Mouse (Mus musculus): ENCODE measurements around the gene Slc25a35. TPM values are rescaled to one million over a fixed set of nuclear protein-coding genes. Genes with fewer than 3 reads are reported as not detected.

Slc25a35 gene
- polyA plus RNA-seq, 1 experiment: 12.1 TPM

- Histone ChIP-seq H3K27ac (ENCODE audit: insufficient read depth, low read length) (peak overlapping the region; percentile 83), H3K4me1 (ENCODE audit: control insufficient read depth, insufficient read depth, low read length) (no peaks in the 10 kb centered on the region), H3K27me3 (ENCODE audit: control insufficient read depth, insufficient read depth, low read length) (no peaks in the 10 kb centered on the region), H3K4me3 (replicated peaks; ENCODE audit: insufficient read depth, low read depth, low read length) (peak overlapping the region; percentile 63)
- DNase-seq: peak; percentile 87 to 95
- peak; percentile 93; the same call in 1 of the 2 replicates for TF ChIP-seq POLR2A (IDR thresholded peaks at IDR 0.05; ENCODE audit: borderline replicate concordance, insufficient read depth, low read length)
- TF ChIP-seq CTCF (IDR thresholded peaks at IDR 0.05; ENCODE audit: borderline replicate concordance, insufficient read depth, low read depth, low read length): no peak
- under 1% methylated on average over 16 of the region's 16 CpGs for WGBS
Measured at GRCm38 (mm10) chr11:68939451-68940304, 28.3 kb upstream of the Slc25a35 start.

- Histone ChIP-seq H3K4me3 (replicated peaks; ENCODE audit: insufficient read depth, low read depth, low read length) (peak overlapping the region; percentile 63), H3K27ac (ENCODE audit: insufficient read depth, low read length) (no peak overlapping the region), H3K27me3 (ENCODE audit: control insufficient read depth, insufficient read depth, low read length) (no peaks in the 10 kb centered on the region), H3K4me1 (ENCODE audit: control insufficient read depth, insufficient read depth, low read length) (no peaks in the 10 kb centered on the region)
- WGBS: 20% methylated on average over 4 of the region's 4 CpGs
- peak in 1 of 2 experiments; percentile 15 for DNase-seq
- no peak for TF ChIP-seq CTCF (IDR thresholded peaks at IDR 0.05; ENCODE audit: borderline replicate concordance, insufficient read depth, low read depth, low read length)
- TF ChIP-seq POLR2A (IDR thresholded peaks at IDR 0.05; ENCODE audit: borderline replicate concordance, insufficient read depth, low read length): no peak
Measured at GRCm38 (mm10) chr11:68940516-68940915, 27.4 kb upstream of the Slc25a35 start.

- 91% methylated on average over 8 of the region's 8 CpGs for WGBS
Measured at GRCm38 (mm10) chr11:68942731-68943130, 25.2 kb upstream of the Slc25a35 start.

GRCm38 (mm10) chr11:68945245-68945644 lies 22.7 kb upstream of the Slc25a35 start:
- 85% methylated on average over 2 of the region's 2 CpGs for WGBS
- H3K4me3 ChIP-seq (replicated peaks; ENCODE audit: insufficient read depth, low read depth, low read length): no peak overlapping the region
- TF ChIP-seq POLR2A (IDR thresholded peaks at IDR 0.05; ENCODE audit: borderline replicate concordance, insufficient read depth, low read length) (no peak), CTCF (IDR thresholded peaks at IDR 0.05; ENCODE audit: borderline replicate concordance, insufficient read depth, low read depth, low read length) (no peak)

More at GRCm38 (mm10) chr11:68942731-68943130, 25.2 kb upstream of the Slc25a35 start:
- Histone ChIP-seq H3K4me1 (ENCODE audit: control insufficient read depth, insufficient read depth, low read length) (no peaks in the 10 kb centered on the region), H3K4me3 (replicated peaks; ENCODE audit: insufficient read depth, low read depth, low read length) (no peak overlapping the region), H3K27me3 (ENCODE audit: control insufficient read depth, insufficient read depth, low read length) (no peaks in the 10 kb centered on the region), H3K27ac (ENCODE audit: insufficient read depth, low read length) (no peak overlapping the region)
- no peak for TF ChIP-seq CTCF (IDR thresholded peaks at IDR 0.05; ENCODE audit: borderline replicate concordance, insufficient read depth, low read depth, low read length)
- no peak for TF ChIP-seq POLR2A (IDR thresholded peaks at IDR 0.05; ENCODE audit: borderline replicate concordance, insufficient read depth, low read length)
- DNase-seq: no peak

GRCm38 (mm10) chr11:68946001-68946400 lies 21.9 kb upstream of the Slc25a35 start:
- DNase-seq: no peak
- no peaks in the 10 kb centered on the region; the same call in 1 of the 2 replicates for H3K4me1 ChIP-seq (ENCODE audit: control insufficient read depth, insufficient read depth, low read length)
- TF ChIP-seq CTCF (IDR thresholded peaks at IDR 0.05; ENCODE audit: borderline replicate concordance, insufficient read depth, low read depth, low read length) (no peak), POLR2A (IDR thresholded peaks at IDR 0.05; ENCODE audit: borderline replicate concordance, insufficient read depth, low read length) (no peak)
- H3K4me3 ChIP-seq (replicated peaks; ENCODE audit: insufficient read depth, low read depth, low read length): no peak overlapping the region
- H3K27ac ChIP-seq (ENCODE audit: insufficient read depth, low read length): no peak overlapping the region
- H3K27me3 ChIP-seq (ENCODE audit: control insufficient read depth, insufficient read depth, low read length): no peaks in the 10 kb centered on the region
- WGBS: 86% methylated on average over 4 of the region's 4 CpGs

More at GRCm38 (mm10) chr11:68945245-68945644, 22.7 kb upstream of the Slc25a35 start:
- H3K27ac ChIP-seq (ENCODE audit: insufficient read depth, low read length): no peak overlapping the region
- no peak for DNase-seq
- H3K4me1 ChIP-seq (ENCODE audit: control insufficient read depth, insufficient read depth, low read length): no peaks in the 10 kb centered on the region; the same call in 1 of the 2 replicates
- H3K27me3 ChIP-seq (ENCODE audit: control insufficient read depth, insufficient read depth, low read length): no peaks in the 10 kb centered on the region

- TF ChIP-seq POLR2A (IDR thresholded peaks at IDR 0.05; ENCODE audit: borderline replicate concordance, insufficient read depth, low read length): no peak
- TF ChIP-seq CTCF (IDR thresholded peaks at IDR 0.05; ENCODE audit: borderline replicate concordance, insufficient read depth, low read depth, low read length): no peak
- WGBS: 19% methylated on average over 12 of the region's 16 CpGs
- Histone ChIP-seq H3K4me3 (replicated peaks; ENCODE audit: insufficient read depth, low read depth, low read length) (peak overlapping the region; percentile 56), H3K4me1 (ENCODE audit: control insufficient read depth, insufficient read depth, low read length) (no peaks in the 10 kb centered on the region; the same call in 1 of the 2 replicates), H3K27me3 (ENCODE audit: control insufficient read depth, insufficient read depth, low read length) (no peaks in the 10 kb centered on the region), H3K27ac (ENCODE audit: insufficient read depth, low read length) (peak overlapping the region; percentile 49; the same call in 1 of the 2 replicates)
- DNase-seq: peak; percentile 22 to 50
Measured at GRCm38 (mm10) chr11:68946806-68947440, 21.0 kb upstream of the Slc25a35 start.

- WGBS: 6% methylated on average over 12 of the region's 12 CpGs
- Histone ChIP-seq H3K27ac (ENCODE audit: insufficient read depth, low read length) (peak overlapping the region; percentile 48), H3K27me3 (ENCODE audit: control insufficient read depth, insufficient read depth, low read length) (no peaks in the 10 kb centered on the region), H3K4me3 (replicated peaks; ENCODE audit: insufficient read depth, low read depth, low read length) (peak overlapping the region; percentile 68), H3K4me1 (ENCODE audit: control insufficient read depth, insufficient read depth, low read length) (no peaks in the 10 kb centered on the region; the same call in 1 of the 2 replicates)
- TF ChIP-seq POLR2A (IDR thresholded peaks at IDR 0.05; ENCODE audit: borderline replicate concordance, insufficient read depth, low read length) (peak; percentile 46; the same call in 1 of the 2 replicates), CTCF (IDR thresholded peaks at IDR 0.05; ENCODE audit: borderline replicate concordance, insufficient read depth, low read depth, low read length) (no peak)
- DNase-seq: peak; percentile 63 to 75
Measured at GRCm38 (mm10) chr11:68947542-68947993, 20.4 kb upstream of the Slc25a35 start.
